Mouse (Mus musculus) erythroid progenitor cell, adult 5-6 weeks (primary cell): Measurements from ENCODE around the gene Six5. TPM values are rescaled to one million over a fixed set of nuclear protein-coding genes. Genes with fewer than 3 reads are reported as not detected.

ENCODE experiments used
- ATAC-seq: replicated peaks from 2 replicates; pipeline ENCODE4 v1.8.0; 2016; ENCODE audit warnings: moderate number of reproducible peaks, mild to moderate bottlenecking, moderate TSS enrichment, inconsistent platforms; ENCODE audit not compliant: poor library complexity, low FRiP score, severe bottlenecking
- total RNA-seq, 2 experiments: library from RNA; stranded (forward) in 1 of 2; stranded (reverse) in 1 of 2; fragments of 150-400 nt in 1 of 2; fragments of 186-747, 209-891 nt in 1 of 2; gene quantifications; 2 replicates each; pipeline versions ENCODE4 v1.2.3 to v1.2.4; 2015 to 2017; ENCODE audit warnings: low replicate concordance in 2 of 2

Six5 gene
- total RNA-seq, 2 experiments from 2014 or later, result not detected

GRCm38 (mm10) chr7:19094826-19095750 is 694 bp downstream of the Six5 start:
- ATAC-seq, result no peak

- ATAC-seq, result no peak
Observed at GRCm38 (mm10) chr7:19095751-19096110, 1.3 kb downstream of the Six5 start.

- no peak for ATAC-seq
Observed at GRCm38 (mm10) chr7:19096421-19096976, 2.1 kb downstream of the Six5 start.

DNA sequence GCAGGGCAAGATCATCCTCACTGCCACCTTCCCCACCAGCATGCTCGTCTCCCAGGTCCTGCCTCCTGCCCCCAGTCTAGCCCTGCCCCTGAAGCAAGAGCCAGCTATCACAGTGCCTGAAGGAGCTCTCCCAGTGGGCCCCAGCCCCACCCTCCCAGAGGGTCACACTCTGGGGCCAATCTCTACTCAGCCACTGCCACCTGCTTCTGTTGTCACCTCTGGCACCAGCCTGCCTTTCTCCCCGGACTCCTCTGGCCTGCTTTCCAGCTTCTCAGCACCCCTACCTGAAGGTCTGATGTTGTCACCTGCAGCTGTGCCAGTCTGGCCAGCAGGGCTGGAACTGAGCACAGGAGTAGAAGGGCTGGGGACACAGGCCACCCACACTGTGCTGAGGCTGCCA is 2.8 kb downstream of the Six5 start:
- no peak for ATAC-seq

DNA sequence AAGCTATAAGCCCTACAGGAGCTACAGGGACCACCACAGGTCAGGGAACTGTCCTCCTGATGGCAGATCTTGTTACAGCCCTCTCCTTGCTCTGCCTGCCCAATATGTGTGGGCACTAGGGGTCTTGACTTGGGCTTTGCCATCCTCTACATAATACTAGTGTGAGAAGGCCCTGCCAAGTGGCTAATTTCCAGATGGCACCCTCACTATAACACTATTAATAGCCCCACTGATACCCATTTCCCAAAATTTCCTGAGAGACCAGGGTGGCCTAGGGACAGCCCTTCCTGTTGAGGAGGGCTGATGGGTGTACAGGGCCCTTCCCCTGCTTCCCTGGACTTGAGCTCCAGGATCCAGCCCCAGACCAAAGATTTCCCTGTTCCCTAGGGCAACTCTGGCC is 3.5 kb downstream of the Six5 start:
- ATAC-seq, result no peak

DNA sequence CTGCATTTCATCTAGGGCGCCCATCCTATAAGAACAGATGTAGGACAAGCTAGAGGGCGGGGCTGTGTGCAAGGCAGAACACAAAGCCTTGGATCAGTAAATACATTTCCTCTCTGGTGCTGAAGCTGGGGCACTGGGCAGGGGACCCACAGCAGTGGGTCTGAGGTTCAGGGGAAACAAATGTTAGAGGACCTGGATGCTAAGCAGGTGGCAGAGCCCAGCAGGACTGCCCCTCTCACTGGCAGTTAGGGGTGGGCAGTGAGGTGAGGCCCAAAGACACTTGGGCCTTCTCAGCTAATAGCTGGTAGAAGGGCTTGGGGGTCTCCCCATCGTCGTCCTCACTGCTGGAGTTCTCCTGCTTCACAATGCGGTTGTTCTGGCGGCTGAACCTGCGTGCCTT is 4.4 kb downstream of the Six5 start:
- no peak for ATAC-seq

DNA sequence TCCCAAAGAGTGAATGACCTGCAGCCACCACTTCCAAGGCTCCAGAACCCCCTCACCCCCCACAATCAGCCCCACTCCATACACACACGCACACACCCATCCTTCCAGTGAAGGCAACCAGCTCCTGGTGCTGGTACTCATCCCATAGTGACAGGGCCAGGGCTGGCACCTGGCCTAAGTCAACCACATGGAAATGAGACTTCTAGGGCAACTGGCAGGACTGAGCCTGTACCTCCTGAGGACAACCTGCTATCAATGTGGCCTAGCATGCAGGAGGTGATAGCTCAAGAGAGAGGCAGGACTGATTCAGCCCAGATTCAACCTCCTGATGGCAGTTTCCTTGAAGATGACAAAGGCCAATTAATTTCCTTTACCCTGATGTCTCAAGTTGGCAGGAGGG is 5.9 kb downstream of the Six5 start:
- no peak for ATAC-seq

- no peak for ATAC-seq
Observed at GRCm38 (mm10) chr7:19103741-19104140, 9.3 kb downstream of the Six5 start.

DNA sequence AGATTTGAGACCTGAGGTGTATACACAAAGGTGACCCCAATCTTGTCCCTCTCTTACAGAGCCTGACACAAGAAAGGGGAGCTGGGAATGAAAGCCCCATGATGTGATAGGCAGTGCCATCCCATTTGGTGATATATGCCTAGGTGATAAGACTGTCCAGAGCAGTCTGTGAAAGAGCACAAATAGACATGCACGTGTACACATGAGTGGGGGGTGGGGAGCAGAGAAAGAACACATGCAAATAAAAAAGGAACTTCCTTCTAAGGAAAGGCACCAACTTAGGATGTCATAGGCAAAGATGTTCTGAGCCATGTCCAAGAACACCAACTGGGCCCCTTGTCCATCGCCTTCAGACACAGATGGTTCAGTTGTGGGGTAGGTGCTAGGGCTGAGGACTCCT is 10.1 kb downstream of the Six5 start:
- no peak for ATAC-seq

GRCm38 (mm10) chr7:19107436-19107835 is 13.0 kb downstream of the Six5 start:
- no peak for ATAC-seq

- ATAC-seq, result no peak
Observed at GRCm38 (mm10) chr7:19109565-19109964, 15.2 kb downstream of the Six5 start.

GRCm38 (mm10) chr7:19118028-19118771 is 23.8 kb downstream of the Six5 start, which contains the start of gene Gm4969:
TSS of gene Gm4969 (minus strand) at chr7:19118368.
- no peak for ATAC-seq

- peak; percentile 4; the same call in 1 of the 2 replicates for ATAC-seq
Observed at GRCm38 (mm10) chr7:19119083-19119482, 24.7 kb downstream of the Six5 start.

DNA sequence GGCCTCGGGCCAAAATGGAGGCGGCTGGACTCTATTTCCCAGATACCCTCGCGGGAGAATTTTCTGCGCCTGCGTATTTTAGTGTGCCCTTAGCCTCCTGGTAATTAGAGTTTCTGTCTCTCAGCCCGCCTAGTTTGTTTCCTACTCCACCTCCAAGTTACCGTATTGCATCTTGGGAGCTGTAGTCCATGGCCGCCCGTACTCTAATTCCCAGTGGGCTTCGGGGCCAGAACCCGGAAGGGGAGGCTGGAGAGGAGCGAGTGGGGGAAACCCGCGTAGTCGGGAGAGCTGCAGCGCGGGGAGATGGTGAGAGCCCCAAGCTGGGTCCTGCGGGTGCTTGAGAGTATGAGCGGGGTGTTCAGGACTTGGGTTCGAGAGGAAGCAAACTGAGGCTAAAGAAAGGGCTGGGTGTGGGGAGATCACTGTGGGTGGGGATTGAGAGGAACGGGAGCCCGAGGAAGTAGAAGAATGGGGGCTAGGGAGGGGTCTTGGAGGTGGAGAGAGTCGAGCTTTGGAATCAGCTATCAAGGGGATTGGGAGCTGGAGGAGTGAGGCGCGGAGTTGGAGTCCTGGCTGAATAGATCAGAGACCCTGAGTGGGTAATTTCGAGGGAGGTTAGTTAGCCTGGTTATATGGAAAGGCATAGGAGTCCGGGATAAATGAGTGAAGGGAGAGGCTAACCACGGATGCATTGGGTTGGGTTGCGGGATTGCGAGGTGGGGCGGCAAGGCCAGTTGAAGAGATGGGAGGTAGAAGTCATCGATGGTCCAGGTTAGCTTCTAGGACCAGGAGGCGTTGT is 25.4 kb downstream of the Six5 start, which contains the start of gene Fbxo46:
TSS of gene Fbxo46 (plus strand) at position 229 of the 799 bp plus-strand sequence.
- ATAC-seq, result peak; percentile 99

DNA sequence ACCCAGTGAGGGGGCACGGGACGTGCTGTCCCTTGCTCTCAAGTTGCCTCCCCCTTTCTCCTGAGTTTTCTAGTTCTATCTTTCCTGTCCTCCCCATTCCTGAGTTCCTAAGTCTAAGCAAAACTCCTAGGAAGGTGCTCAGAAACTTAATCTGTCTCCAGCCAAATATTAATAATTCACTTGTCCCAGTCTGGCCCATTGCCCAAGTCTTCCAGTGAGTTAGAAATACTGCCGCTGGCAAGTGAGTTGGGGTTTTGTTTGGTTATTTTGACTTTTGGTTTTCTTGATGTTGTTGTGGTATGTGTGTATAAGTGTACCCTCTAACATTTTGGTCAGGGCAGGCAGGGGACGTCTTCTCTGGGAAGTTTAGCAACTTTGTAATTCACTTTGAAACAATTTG is 27.3 kb downstream of the Six5 start:
- no peak for ATAC-seq

DNA sequence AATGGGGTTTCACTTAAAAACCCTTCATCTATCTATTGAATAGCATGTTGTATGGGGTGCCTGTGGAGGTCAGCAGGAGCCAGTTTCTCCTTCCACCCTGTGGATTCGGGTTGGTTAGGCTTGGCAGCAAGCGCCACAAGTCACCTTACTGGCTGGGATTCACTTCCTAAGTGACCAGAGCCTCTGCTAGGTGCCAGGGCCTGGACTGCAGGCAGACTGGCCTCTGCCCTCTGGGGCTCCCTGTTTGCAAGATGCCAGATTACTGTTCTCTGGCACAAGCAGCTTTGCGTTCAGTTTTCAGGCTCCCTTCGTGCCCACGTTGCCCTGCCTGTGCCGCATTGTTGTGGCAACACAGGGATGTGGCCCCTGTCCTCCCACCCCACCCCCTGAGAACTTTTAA is 30.3 kb downstream of the Six5 start:
- no peak for ATAC-seq

DNA sequence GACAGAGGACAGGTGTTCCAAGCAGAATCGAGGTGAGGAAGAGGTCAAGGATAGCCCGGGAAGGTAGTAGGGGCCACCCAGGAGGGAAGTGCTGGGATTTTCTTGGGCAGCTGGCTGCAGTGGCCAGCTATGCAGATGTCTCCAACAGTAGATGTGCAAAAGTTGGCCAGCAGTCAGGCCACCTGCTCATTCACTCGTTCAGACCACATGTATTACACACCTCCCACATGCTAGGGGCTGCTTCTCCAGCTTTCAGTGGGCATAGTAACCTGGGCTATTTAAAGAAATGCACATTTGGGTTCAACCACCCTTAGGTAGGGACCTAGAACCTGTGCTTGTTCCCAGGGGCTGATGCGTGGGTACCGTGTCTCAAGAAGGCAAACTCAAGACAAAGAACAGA is 33.4 kb downstream of the Six5 start:
- no peak for ATAC-seq

DNA sequence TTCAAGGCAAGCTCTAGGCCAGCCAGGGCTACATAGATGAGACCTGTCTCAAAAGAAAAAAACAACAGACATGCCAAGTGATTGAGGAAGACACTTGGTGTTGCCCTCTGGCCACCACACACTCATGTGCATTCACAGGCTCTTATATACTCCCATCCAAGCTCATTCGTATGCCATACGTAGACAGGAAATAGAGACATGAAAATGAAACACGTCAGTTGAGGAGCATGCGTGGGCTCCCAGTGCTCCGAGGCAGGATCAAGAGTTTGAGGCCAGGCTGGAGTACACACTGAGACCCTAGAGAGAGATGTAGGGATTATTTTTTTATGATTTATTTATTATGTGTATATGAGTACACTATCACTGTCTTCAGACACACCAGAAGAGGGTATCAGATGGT is 35.0 kb downstream of the Six5 start:
- no peak for ATAC-seq

DNA sequence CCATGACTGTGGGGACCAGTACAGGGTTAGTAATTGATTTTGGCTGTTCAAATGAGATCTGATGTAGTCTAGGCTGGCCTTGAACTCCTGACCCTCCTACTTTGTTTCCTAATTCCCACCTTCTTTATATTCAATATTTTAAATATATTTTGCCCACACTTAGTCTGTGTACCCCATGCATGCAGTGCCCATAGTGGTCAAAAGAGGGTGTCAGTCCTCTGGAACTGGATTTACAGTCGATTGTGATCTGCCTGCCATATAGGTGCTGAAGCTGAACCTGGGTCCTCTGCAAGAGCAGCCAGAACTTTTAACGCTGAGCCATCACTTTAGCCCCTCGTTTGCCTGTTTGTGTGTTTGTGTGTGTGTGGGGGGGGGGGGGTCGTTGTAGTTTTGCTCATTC is 36.3 kb downstream of the Six5 start:
- no peak for ATAC-seq

DNA sequence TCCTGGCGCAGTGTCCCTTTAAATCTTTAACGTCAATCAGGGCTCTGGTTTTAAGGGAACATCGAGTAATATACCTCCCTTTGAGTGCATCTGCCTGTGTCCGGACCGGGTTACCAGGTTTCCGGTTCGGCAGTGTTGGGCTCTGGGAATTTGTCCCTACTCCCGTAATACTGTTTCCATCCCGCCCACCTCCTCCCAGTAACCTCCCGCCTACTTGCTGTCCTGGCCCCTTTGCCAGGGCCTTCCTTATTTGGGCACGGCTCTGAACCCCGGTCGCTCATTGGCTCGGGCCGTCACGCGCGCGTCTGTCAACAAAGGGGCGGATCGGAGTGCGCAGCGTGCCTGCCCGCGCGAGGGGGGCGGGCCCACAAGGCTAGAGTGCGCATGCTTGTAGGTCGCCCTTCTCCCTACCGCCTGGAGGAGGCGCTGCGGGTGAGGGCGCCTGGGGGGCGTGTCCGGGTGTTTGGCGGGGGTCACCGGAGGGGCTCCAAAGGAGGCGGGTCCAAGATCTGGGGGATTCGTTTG is 37.0 kb downstream of the Six5 start:
- peak; percentile 96 for ATAC-seq
